Mouse (Mus musculus) adrenal gland, postnatal 4 days (tissue): ENCODE measurements around the gene Pa2g4. TPM values are rescaled to one million over a fixed set of nuclear protein-coding genes. Genes with fewer than 3 reads are reported as not detected.

Experiments
- microRNA-seq: library from miRNA; unstranded; fragments of <30 nt; microRNA quantifications from one replicate; pipeline ENCODE4 v1.2.0, GENCODE M21; 2021
- total RNA-seq, 2 experiments: library from RNA; stranded (reverse); gene quantifications; 2 replicates each; pipeline ENCODE4 v1.2.3; 2021

Pa2g4 gene
- total RNA-seq, 2 experiments from 2014 or later = 112 to 119 TPM

Small RNA genes within 50 kb of the gene (microRNA-seq; reads per million reads assigned to microRNA genes)
- gene Gm47275 = not detected
- not detected for gene Mir6916
- not detected for gene Mir6917

Other genes starting within 250 kb of the Pa2g4 start
- gene Cnpy2, start 243.5 kb downstream of the Pa2g4 start, total RNA-seq = 100 to 1,000 TPM; 178 to 188 TPM
- gene Cs, start 228.3 kb downstream of the Pa2g4 start, total RNA-seq = 100 to 1,000 TPM; 300 to 355 TPM
- 10 to 100 TPM; 48.3 to 62.1 TPM for gene Coq10a, start 197.0 kb downstream of the Pa2g4 start, total RNA-seq
- gene Ankrd52, start 188.9 kb downstream of the Pa2g4 start, total RNA-seq = 10 to 100 TPM; 71.5 to 75.1 TPM
- 10 to 100 TPM in 1 of 2 experiments, 1 to 10 TPM in 1; 5.7 to 13.2 TPM for gene Slc39a5, start 164.8 kb downstream of the Pa2g4 start, total RNA-seq
- gene Nabp2, start 154.5 kb downstream of the Pa2g4 start, total RNA-seq = 10 to 100 TPM; 69.5 to 72.7 TPM
- 10 to 100 TPM; 49.9 to 50.9 TPM for gene Rnf41, start 154.3 kb downstream of the Pa2g4 start, total RNA-seq
- 100 to 1,000 TPM; 138 to 157 TPM for gene Smarcc2, start 106.7 kb downstream of the Pa2g4 start, total RNA-seq
- 100 to 1,000 TPM; 703 to 716 TPM for gene Myl6, start 71.8 kb downstream of the Pa2g4 start, total RNA-seq
- gene Myl6b, start 67.3 kb downstream of the Pa2g4 start, total RNA-seq = 1 to 10 TPM; 6.8 to 8.2 TPM
- 10 to 100 TPM; 30.3 to 34.5 TPM for gene Esyt1, start 40.1 kb downstream of the Pa2g4 start, total RNA-seq
- gene Zc3h10, start 18.2 kb downstream of the Pa2g4 start, total RNA-seq = 10 to 100 TPM; 10.9 to 11.0 TPM
- gene Rpl41, start 16.7 kb downstream of the Pa2g4 start, total RNA-seq = 1,000 to 10,000 TPM; 3,532 to 3,650 TPM
- gene Erbb3, start 23.7 kb upstream of the Pa2g4 start, total RNA-seq = 10 to 100 TPM in 1 of 2 experiments, 1 to 10 TPM in 1; 8.9 to 10.9 TPM
- 100 to 1,000 TPM; 935 to 938 TPM for gene Rps26, start 60.8 kb upstream of the Pa2g4 start, total RNA-seq
- 1 to 10 TPM; 3.8 to 4.1 TPM for gene Ikzf4, start 80.0 kb upstream of the Pa2g4 start, total RNA-seq
- 10 to 100 TPM; 18.7 to 22.7 TPM for gene Suox, start 108.1 kb upstream of the Pa2g4 start, total RNA-seq
- 100 to 1,000 TPM; 113 to 115 TPM for gene Rab5b, start 130.3 kb upstream of the Pa2g4 start, total RNA-seq
- 1 to 10 TPM; 2.0 to 2.6 TPM for gene Pmel, start 138.2 kb upstream of the Pa2g4 start, total RNA-seq
- 10 to 100 TPM; 46.8 to 50.3 TPM for gene Cdk2, start 139.0 kb upstream of the Pa2g4 start, total RNA-seq
- gene Dgka, start 178.9 kb upstream of the Pa2g4 start, total RNA-seq = 10 to 100 TPM; 10.9 to 11.8 TPM
- gene Pym1, start 181.9 kb upstream of the Pa2g4 start, total RNA-seq = 10 to 100 TPM; 39.7 to 40.1 TPM
- 10 to 100 TPM; 23.8 to 29.2 TPM for gene Mmp19, start 224.9 kb upstream of the Pa2g4 start, total RNA-seq
- 10 to 100 TPM; 76.6 to 80.8 TPM for gene Dnajc14, start 238.1 kb upstream of the Pa2g4 start, total RNA-seq
- gene Tmem198b, start 238.4 kb upstream of the Pa2g4 start, total RNA-seq = 10 to 100 TPM; 18.0 to 19.5 TPM